Mouse (Mus musculus) neutrophil, adult 5-6 weeks (primary cell): ENCODE measurements around the gene Setmar. TPM values are rescaled to one million over a fixed set of nuclear protein-coding genes. Genes with fewer than 3 reads are reported as not detected.

Experiments
- ATAC-seq: fragments of 151-379, 151-347 bp; 2 replicates; pipeline ENCODE4 v1.8.0; 2017; ENCODE audit warnings: mild to moderate bottlenecking, moderate TSS enrichment; ENCODE audit not compliant: insufficient number of reproducible peaks, poor library complexity, low FRiP score, severe bottlenecking; ENCODE audit errors: extremely low read depth
- total RNA-seq: library from RNA; stranded (forward); fragments of 200-1000 nt; gene quantifications from 2 replicates; pipeline ENCODE4 v1.2.3, GENCODE M21; 2017

The Setmar gene
- 1.7 and 2.1 TPM in 2 replicates for total RNA-seq

DNA sequence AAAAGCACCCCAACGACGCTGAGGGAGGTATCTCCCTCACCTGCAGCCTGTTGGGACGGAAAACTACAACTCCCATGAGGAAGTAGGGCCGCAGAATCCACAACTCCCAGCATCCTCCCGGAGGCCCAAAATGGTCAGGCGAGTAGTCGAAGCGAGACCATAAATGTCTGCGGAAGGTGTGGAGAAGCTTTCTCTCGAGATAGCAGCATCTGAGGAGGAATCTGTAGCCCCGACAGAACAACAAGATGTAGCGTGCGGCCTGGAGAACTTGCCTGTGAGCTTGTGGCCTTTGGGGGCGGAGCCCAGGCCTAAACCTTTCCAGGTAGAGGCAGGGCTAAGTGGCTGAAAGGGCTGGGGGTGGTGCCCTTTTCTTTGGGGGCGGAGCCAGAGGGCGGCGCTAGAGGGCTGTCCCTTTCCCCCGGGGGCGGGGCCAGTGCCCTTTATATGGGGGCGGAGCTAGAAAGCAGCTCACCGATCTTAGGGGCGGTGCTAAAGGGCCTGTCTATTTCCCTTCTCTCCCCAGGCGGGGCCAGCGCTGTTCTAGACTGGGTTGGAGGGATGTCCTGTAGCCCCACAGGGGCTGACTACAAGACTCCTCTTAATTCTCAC, at the start of gene Setmar:
Setmar (plus strand) TSS at position 128 of the 609 bp plus-strand sequence.
- peak; percentile 92 for ATAC-seq

DNA sequence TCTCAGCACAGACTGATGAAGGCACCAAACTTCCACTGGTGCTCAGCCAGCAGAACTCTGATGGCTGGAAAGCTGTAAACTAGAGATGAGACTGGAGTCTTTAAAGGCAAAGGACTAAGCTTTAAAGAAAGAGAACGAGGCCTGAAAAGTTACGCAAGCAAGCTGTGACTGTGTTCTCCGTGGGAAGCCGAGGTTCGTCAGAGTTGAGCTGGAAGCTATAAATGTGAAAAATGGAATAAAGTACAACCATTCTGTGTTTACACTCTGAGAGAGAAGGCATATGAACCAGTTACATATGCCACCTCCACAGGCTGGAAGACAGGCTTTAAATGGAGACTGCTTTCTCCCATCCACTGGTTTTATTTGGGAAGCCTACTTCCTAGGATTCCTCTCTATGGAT, 43.2 kb upstream of the Setmar start:
- no peak for ATAC-seq

GRCm38 (mm10) chr6:108055041-108055440, 9.8 kb upstream of the Setmar start:
- ATAC-seq = peak; percentile 81; the same call in 1 of the 2 replicates

GRCm38 (mm10) chr6:108055946-108056345, 8.9 kb upstream of the Setmar start:
- no peak for ATAC-seq

GRCm38 (mm10) chr6:108057353-108057752, 7.5 kb upstream of the Setmar start:
- no peak for ATAC-seq

DNA sequence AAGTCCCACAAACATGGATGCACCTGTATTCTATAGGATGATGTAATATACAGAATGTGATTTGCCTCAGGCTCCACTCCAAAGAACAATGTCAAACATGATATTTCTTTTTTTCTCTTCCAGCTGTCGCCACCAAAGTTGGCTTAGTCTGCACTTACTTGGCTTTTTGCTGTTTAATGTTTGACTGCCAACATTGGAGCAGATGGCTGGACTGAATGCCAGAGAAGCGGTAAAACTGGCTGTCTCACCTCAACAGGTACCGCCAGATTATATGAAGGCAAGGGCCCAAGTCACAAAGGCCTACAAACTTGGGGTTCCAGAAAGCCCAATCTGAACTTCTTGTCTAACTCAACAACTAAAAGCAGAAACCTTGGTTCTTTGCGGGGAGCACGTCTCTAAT, 6.8 kb upstream of the Setmar start:
- ATAC-seq = no peak

DNA sequence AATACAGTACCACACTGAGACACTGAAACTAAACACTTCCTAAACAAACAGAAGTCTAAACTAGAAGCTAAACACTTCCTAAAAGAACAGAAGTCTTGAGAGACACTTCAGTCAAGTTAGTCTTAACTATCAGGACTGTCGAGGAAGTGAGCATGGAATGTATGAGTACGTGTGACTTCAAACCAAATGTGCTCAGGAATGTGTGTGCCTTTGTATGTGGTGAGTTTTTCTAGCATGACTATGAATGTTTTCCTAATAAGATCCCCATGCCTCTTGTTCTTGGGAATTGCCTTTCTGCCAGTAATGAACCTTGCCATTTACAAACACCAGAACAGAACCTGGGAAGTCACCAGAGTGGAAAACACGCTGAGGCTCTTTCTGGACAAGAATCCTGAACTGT, 3.7 kb upstream of the Setmar start:
- ATAC-seq = no peak

- ATAC-seq = peak; percentile 32; the same call in 1 of the 2 replicates
Observed at GRCm38 (mm10) chr6:108065583-108065982, 738 bp downstream of the Setmar start.

- no peak for ATAC-seq
Observed at GRCm38 (mm10) chr6:108070947-108071346, 6.1 kb downstream of the Setmar start.

GRCm38 (mm10) chr6:108073071-108073470, 8.2 kb downstream of the Setmar start:
- ATAC-seq = no peak

DNA sequence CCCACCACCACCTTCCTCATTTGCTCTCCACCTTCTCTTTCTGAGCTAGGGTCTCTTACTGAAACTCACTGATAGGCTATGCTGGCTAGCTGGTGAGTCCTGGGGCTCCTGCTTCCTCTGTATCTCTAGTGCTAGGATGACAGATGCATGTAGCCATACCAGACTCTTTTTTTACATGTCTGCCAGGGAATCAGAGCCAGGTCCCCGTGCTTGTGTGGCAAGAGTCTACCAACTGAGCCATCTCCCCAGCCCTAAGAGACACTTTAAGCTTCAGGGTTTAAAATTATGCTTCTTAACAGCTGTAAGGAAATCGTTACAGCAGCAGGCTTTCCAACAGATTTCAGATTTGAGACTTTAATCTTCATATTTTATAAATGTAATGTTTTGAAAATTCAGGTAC, 9.1 kb downstream of the Setmar start:
- no peak for ATAC-seq

DNA sequence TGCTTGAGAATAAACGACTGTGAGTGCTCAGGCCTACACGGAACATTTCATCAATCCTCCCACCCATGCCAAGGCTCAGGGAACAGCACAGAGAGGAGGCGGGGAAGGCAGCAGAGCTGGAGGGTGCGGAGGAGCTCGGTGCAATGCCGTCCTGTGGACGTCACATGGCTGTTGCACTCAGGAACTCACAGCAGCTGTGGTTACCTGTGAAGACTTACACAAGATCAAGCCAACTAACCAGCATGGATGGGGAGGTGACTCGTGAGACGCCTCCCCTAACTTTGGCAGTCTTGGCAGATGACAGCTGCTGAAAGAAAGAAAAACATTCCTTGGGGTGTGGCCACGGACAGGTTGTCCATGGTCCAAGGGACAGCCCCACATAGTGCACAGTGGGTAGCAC, 9.8 kb downstream of the Setmar start:
- no peak for ATAC-seq

- no peak for ATAC-seq
Observed at GRCm38 (mm10) chr6:108075857-108076256, 11.0 kb downstream of the Setmar start.

DNA sequence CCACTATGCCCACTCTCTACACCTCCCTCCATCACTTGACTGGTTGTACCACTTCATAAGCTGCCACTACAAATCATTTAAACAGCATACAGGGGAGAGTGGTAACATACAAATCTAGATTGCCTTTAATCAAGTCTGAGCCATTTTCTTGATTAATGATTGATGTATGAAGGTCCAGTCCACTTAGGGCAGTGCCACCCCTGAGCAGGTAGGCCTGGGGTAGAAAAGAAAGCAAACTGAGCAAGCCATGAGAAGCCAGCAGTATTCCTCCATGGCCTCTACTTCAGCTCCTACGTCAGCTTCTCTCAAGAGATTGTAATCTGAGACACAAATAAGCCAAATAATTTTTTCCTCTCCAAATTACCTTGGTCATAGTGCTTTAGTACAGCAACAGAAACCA, 26.5 kb downstream of the Setmar start:
- no peak for ATAC-seq

GRCm38 (mm10) chr6:108092646-108093045, 27.8 kb downstream of the Setmar start:
- no peak for ATAC-seq

DNA sequence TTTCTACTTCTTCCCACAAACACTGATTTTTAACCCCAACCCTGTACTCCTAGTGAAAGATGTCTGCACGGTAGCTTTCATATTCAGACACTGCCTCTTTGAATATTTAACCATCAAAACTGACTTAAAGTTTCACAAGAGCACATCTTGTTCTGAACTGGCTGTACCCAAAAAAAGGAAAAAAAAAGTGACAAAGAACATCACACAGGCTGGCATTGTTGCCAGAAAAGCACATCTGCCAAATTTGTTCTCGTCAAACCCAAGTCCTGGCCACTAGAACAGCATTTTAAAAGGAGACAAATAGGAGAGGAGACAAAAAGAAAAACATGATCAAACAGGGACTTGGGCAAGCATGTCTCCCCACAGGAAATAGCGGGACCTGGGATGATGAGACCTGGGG, 28.6 kb downstream of the Setmar start:
- ATAC-seq = no peak

DNA sequence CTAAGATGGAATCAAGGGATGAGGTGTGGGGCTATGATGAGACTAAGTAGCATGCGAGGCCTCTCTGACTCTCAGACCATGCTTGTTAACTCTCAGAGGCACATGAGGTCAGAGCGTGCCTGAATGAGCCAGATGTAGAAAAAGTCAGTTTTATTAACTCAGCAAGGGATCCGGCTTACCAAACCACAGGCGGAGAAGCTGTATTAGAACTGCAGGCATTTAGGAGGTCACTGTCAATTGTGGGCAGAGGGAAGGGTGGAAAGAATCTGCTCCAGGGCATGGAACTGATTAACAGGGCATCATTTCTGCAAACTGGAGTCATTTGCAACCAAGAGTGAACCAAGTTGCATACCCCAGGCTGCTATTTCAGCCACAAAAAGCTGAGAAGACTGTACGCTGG, 30.6 kb downstream of the Setmar start:
- ATAC-seq = no peak

DNA sequence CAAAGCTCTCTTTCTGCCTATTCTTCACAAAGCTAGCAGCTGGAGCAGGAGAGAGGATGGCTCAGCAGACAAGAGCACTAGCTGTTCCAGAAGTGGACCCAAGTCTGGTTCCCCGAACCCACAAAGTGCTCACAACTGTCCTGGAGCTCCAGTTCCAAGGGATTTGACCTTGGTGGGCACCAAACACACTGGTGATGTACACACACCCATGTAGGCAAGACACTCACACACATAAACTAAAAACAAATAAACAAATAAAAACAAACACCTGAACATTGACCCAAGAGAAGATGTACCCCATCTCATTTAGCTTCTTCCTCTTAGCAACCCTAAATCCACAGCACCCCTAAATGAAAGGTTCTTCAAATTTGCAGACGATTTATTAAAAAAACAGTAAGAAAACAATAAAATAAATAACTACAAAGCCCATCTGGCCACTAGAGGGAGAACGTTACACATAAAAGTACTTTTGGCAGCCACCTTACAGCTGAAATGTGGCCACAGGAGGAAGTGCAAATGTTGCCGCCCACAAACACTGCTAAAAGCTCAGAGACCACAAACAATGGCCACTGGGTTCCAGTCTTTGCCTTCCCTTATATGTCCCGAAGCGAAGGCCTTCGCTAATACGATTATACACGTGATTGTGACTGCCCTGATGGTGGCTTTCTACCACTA, 33.5 kb downstream of the Setmar start:
- peak; percentile 97 for ATAC-seq

GRCm38 (mm10) chr6:108098846-108099217, 34.0 kb downstream of the Setmar start:
- ATAC-seq = no peak

DNA sequence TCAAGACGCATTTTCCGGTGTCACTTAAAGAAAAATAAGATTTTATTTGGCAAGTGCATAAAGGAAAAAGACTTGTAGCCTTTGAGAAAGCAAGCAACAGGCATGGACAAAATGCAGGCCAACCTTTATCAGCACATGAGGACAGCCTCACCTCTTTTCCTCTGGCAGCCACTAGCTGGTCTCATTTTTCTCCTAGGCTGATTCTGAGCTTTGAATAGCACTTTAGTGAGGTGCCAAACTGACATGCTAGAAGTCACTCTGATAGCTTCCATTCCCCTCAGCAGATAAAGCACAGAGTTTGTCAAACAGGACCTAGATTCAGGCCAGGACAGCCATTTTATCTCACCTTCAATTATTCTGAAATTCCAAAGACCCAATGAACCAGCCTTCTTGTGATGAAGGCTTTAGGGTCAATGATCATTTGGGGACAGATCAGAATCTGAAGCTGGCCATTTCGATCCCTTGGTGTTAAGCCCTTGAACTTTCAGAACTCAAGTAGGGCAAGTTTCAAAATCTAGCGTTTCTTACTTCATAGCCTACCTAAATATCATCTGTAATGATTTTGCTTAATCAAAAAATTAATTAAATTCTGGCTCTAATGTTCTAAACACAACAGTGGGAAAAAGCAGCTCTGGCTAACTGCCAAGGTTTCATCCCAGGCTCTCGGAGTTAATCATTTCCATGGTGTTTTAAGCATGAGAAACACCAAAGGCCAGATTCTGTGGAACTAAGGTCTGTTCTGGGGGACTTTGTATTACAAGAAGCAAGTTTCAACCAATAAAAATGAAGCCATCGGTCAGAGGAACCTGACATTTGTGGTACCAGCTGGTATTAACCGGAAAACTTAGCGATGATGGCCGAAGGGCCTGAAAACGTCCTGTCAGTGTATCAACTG, 37.3 kb downstream of the Setmar start:
- no peak for ATAC-seq
